Comparison of ENCODE assay signal across 9 mouse cellular contexts in the genomic region with DNA sequence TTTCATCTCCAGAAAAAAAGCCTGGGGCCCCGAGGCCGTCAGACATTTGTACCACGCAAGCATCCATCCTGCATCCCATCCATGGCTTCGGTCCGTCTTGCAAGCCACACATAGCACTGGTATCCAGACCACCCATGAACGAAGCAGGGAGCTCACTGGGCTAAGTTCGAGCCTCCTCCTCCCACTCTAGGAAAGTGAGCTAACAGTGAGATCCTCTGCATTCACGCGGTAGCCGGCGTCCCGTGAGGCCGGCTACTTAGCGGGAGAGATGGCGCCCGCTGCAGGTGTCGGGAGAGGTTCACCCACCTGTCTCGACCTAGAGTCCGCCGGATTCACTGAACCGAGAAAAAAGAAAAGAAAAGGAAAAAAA. TPM values are rescaled to one million over a fixed set of nuclear protein-coding genes. Genes with fewer than 3 reads are reported as not detected.
DNase-seq lines count a peak whose midpoint lies in the region; ATAC-seq and TF ChIP-seq lines count a peak whose summit lies in the region.
"Had no signal": no experiment of that assay in that cellular context is flagged by ENCODE, and none has a peak within 500 bp of the region (broad histone marks: within the 10 kb centered on the region; RNA-seq: fewer than 3 reads in every experiment).

No protein-coding gene starts in this region.

- no peaks in the 10 kb centered on the region for H3K27me3 ChIP-seq in E14TG2a.4 (ENCODE audit: insufficient read depth, low read length)
- H3K27me3 ChIP-seq in forebrain, embryonic 13.5 days: no peaks in the 10 kb centered on the region
- H3K27me3 ChIP-seq in liver, embryonic 15.5 days: no peaks in the 10 kb centered on the region

- peak; percentile 34 for ATAC-seq in forebrain, embryonic 13.5 days
- ATAC-seq in liver, embryonic 15.5 days (ENCODE audit: insufficient read depth): peak; percentile 17; the same call in 1 of the 2 replicates

- no peaks in the 10 kb centered on the region for H3K9me3 ChIP-seq in E14TG2a.4 (ENCODE audit: low read length)
- no peaks in the 10 kb centered on the region for H3K9me3 ChIP-seq in forebrain, embryonic 13.5 days (replicated peaks)
- H3K9me3 ChIP-seq in liver, embryonic 15.5 days (replicated peaks): no peaks in the 10 kb centered on the region

- under 1% methylated on average over 21 of the region's 21 CpGs for WGBS in forebrain, embryonic 13.5 days
- under 1% methylated on average over 21 of the region's 21 CpGs for WGBS in liver, embryonic 15.5 days (ENCODE audit: insufficient replicate concordance)

- H3K4me3 ChIP-seq in gastrocnemius, adult 2 months: peak overlapping the region; percentile 91
- peak overlapping the region; percentile 96 for H3K4me3 ChIP-seq in E14TG2a.4 (replicated peaks; ENCODE audit: low read length)
- peak overlapping the region; percentile 87 for H3K4me3 ChIP-seq in forebrain, embryonic 13.5 days
- H3K4me3 ChIP-seq in liver, embryonic 15.5 days (replicated peaks): peak overlapping the region; percentile 82

- TF ChIP-seq CTCF in gastrocnemius, adult 2 months (IDR thresholded peaks at IDR 0.05): peak; percentile 4; the same call in 1 of the 2 replicates
- no peak for TF ChIP-seq CTCF in E14TG2a.4 (conservative IDR thresholded peaks at IDR 0.05; ENCODE audit: low read length)

- H3K36me3 ChIP-seq in E14TG2a.4 (ENCODE audit: insufficient read depth, low read length): peaks cover 57% of the 10 kb centered on the region
- peaks cover 42% of the 10 kb centered on the region for H3K36me3 ChIP-seq in forebrain, embryonic 13.5 days (ENCODE audit: poor library complexity, severe bottlenecking)
- peaks cover 37% of the 10 kb centered on the region for H3K36me3 ChIP-seq in liver, embryonic 15.5 days (replicated peaks)

- peak overlapping the region; percentile 97 for H3K4me2 ChIP-seq in forebrain, embryonic 13.5 days
- peak overlapping the region; percentile 86 for H3K4me2 ChIP-seq in liver, embryonic 15.5 days

- DNase-seq in gastrocnemius, adult 2 months: no peak
- DNase-seq in gastrocnemius, adult 18-20 months (ENCODE audit: low spot score): no peak
- no peak for DNase-seq in adrenal gland, postnatal 36 days
- no peak for DNase-seq in adrenal gland, adult 2 months
- no peak for DNase-seq in ovary, postnatal 36 days (ENCODE audit: low spot score)

- peaks cover 50% of the 10 kb centered on the region for H3K4me1 ChIP-seq in E14TG2a.4 (replicated peaks; ENCODE audit: low read depth, low read length)
- H3K4me1 ChIP-seq in forebrain, embryonic 13.5 days: peaks cover 39% of the 10 kb centered on the region
- peaks cover 59% of the 10 kb centered on the region for H3K4me1 ChIP-seq in liver, embryonic 15.5 days (replicated peaks)

- intact Hi-C loops in gastrocnemius, adult 2 months (cut with DNase I): loop anchor here (1.0 to 10.0 kb wide), 2 partner anchors 28 to 225 kb away; a partner anchor contains a TSS

- H3K9ac ChIP-seq in forebrain, embryonic 13.5 days: peak overlapping the region; percentile 88
- peak overlapping the region; percentile 86 for H3K9ac ChIP-seq in liver, embryonic 15.5 days

- peak overlapping the region; percentile 96 for H3K27ac ChIP-seq in gastrocnemius, adult 2 months
- H3K27ac ChIP-seq in forebrain, embryonic 13.5 days: peak overlapping the region; percentile 32; the same call in 1 of the 2 replicates
- H3K27ac ChIP-seq in liver, embryonic 15.5 days (replicated peaks): peak overlapping the region; percentile 95

RNA-seq across cellular contexts. Expression of a gene that starts 0.2 kb away (rescaled TPM):
- total RNA-seq in gastrocnemius, adult 2 months (2021): 10 to 100 TPM; 43.1 to 44.6 TPM
- 10 to 100 TPM; 33.2 to 45.7 TPM for total RNA-seq in gastrocnemius, adult 18-20 months (2021)
- 38.1 and 40.5 TPM in 2 replicates for polyA plus RNA-seq in forebrain, embryonic 13.5 days (2015; fragmentation: Nextera tagmentation; extraction: Ambion mirVana)
- 35.0 and 36.0 TPM in 2 replicates for polyA plus RNA-seq in liver, embryonic 15.5 days (2015; fragmentation: Nextera tagmentation; extraction: Ambion mirVana)
- total RNA-seq in adrenal gland, postnatal 36 days (2021): 10 to 100 TPM; 44.9 to 48.9 TPM
- 10 to 100 TPM; 43.6 to 51.2 TPM for total RNA-seq in adrenal gland, adult 2 months (2021)
- 59.3 and 59.9 TPM in 2 replicates for polyA plus RNA-seq in adrenal gland, adult 2 months (2012; rRNA removed)

RNA-seq across cellular contexts. Expression of a gene that starts 0.6 kb away (rescaled TPM):
- total RNA-seq in gastrocnemius, adult 2 months (2021): 10 to 100 TPM; 21.2 to 23.5 TPM
- total RNA-seq in gastrocnemius, adult 18-20 months (2021): 10 to 100 TPM; 22.4 to 23.3 TPM
- polyA plus RNA-seq in forebrain, embryonic 13.5 days (2015; fragmentation: Nextera tagmentation; extraction: Ambion mirVana): 43.9 and 48.0 TPM in 2 replicates
- polyA plus RNA-seq in liver, embryonic 15.5 days (2015; fragmentation: Nextera tagmentation; extraction: Ambion mirVana): 16.7 and 19.0 TPM in 2 replicates
- total RNA-seq in adrenal gland, postnatal 36 days (2021): 10 to 100 TPM; 36.7 to 51.5 TPM
- total RNA-seq in adrenal gland, adult 2 months (2021): 10 to 100 TPM; 24.3 to 54.5 TPM
- polyA plus RNA-seq in adrenal gland, adult 2 months (2012; rRNA removed): 49.6 and 49.7 TPM in 2 replicates

RNA-seq across cellular contexts. Expression of a gene that starts 23.0 kb away (rescaled TPM):
- 1 to 10 TPM; 4.1 to 5.0 TPM for total RNA-seq in gastrocnemius, adult 2 months (2021)
- 1 to 10 TPM; 3.9 to 4.1 TPM for total RNA-seq in gastrocnemius, adult 18-20 months (2021)
- polyA plus RNA-seq in forebrain, embryonic 13.5 days (2015; fragmentation: Nextera tagmentation; extraction: Ambion mirVana): 28.9 and 31.4 TPM in 2 replicates
- polyA plus RNA-seq in liver, embryonic 15.5 days (2015; fragmentation: Nextera tagmentation; extraction: Ambion mirVana): 9.4 and 11.5 TPM in 2 replicates
- 10 to 100 TPM in 1 of 2 experiments, 1 to 10 TPM in 1; 7.7 to 10.9 TPM for total RNA-seq in adrenal gland, postnatal 36 days (2021)
- 10 to 100 TPM; 10.5 to 11.7 TPM for total RNA-seq in adrenal gland, adult 2 months (2021)
- polyA plus RNA-seq in adrenal gland, adult 2 months (2012; rRNA removed): 23.3 and 25.7 TPM in 2 replicates

RNA-seq across cellular contexts. Expression of a gene that starts 49.0 kb away (rescaled TPM):
- not detected for total RNA-seq in gastrocnemius, adult 2 months (2021)
- not detected for total RNA-seq in gastrocnemius, adult 18-20 months (2021)
- polyA plus RNA-seq in forebrain, embryonic 13.5 days (2015; fragmentation: Nextera tagmentation; extraction: Ambion mirVana): 0.31 TPM in 1 of 2 replicates, not detected in the other
- polyA plus RNA-seq in liver, embryonic 15.5 days (2015; fragmentation: Nextera tagmentation; extraction: Ambion mirVana): 0.97 and 1.5 TPM in 2 replicates
- not detected for total RNA-seq in adrenal gland, postnatal 36 days (2021)
- not detected for total RNA-seq in adrenal gland, adult 2 months (2021)
- polyA plus RNA-seq in adrenal gland, adult 2 months (2012; rRNA removed): 0.16 and 0.73 TPM in 2 replicates
- total RNA-seq: left cerebral cortex, postnatal 14 days had no signal

RNA-seq across cellular contexts. Expression of a gene that starts 55.3 kb away (rescaled TPM):
- not detected for total RNA-seq in gastrocnemius, adult 2 months (2021)
- total RNA-seq in gastrocnemius, adult 18-20 months (2021): not detected
- not detected in 2 replicates for polyA plus RNA-seq in forebrain, embryonic 13.5 days (2015; fragmentation: Nextera tagmentation; extraction: Ambion mirVana)
- polyA plus RNA-seq in liver, embryonic 15.5 days (2015; fragmentation: Nextera tagmentation; extraction: Ambion mirVana): 2.9 and 3.2 TPM in 2 replicates
- not detected for total RNA-seq in adrenal gland, postnatal 36 days (2021)
- not detected for total RNA-seq in adrenal gland, adult 2 months (2021)
- polyA plus RNA-seq in adrenal gland, adult 2 months (2012; rRNA removed): 0.06 TPM in 1 of 2 replicates, not detected in the other
- total RNA-seq: left cerebral cortex, postnatal 14 days had no signal

Comparison
In these comparisons a context has a peak if more than half of its experiments do, and no peak if none do; other contexts are left out.
1. H3K27ac ChIP-seq: peak in every context shown above with its lines; median percentile 96 in gastrocnemius, adult 2 months; 95 in liver, embryonic 15.5 days; 32 in forebrain, embryonic 13.5 days.